Mouse (Mus musculus) heart, embryonic 15.5 days (tissue): ENCODE results near the gene Akap6. TPM values are rescaled to one million over a fixed set of nuclear protein-coding genes. Genes with fewer than 3 reads are reported as not detected.
"Not testable (repeated sequence)": the region's sequence is repeated elsewhere in the genome, so short reads cannot be mapped to it uniquely, and the experiment has no call there.

Experiments
- ATAC-seq: fragments of 200-750 bp; cut with Nextera tagmentation; replicated peaks from 2 replicates; pipeline ENCODE4 v1.8.0; 2017; ENCODE audit warnings: low read depth, moderate TSS enrichment; ENCODE audit not compliant: insufficient number of reproducible peaks, insufficient read depth, low FRiP score
- H3K27ac ChIP-seq: fragments of 300-500 bp; sonication (generic); 2 replicates; pipeline ENCODE4 v1.5.1; 2015; ENCODE audit warnings: mild to moderate bottlenecking, inconsistent platforms
- H3K27me3 ChIP-seq: fragments of 300-500 bp; sonication (generic); 2 replicates; pipeline ENCODE4 v1.6.1; 2015; ENCODE audit warnings: inconsistent platforms
- H3K36me3 ChIP-seq: fragments of 300-500 bp; sonication (generic); 2 replicates; pipeline ENCODE4 v1.6.1; 2015; ENCODE audit warnings: mild to moderate bottlenecking, inconsistent platforms
- H3K4me1 ChIP-seq: fragments of 300-500 bp; sonication (generic); replicated peaks from 2 replicates; pipeline ENCODE4 v1.6.1; 2015; ENCODE audit warnings: inconsistent platforms
- H3K4me2 ChIP-seq: fragments of 300-500 bp; sonication (generic); 2 replicates; pipeline ENCODE4 v1.6.1; 2015; ENCODE audit warnings: inconsistent platforms, mild to moderate bottlenecking, moderate library complexity
- H3K4me3 ChIP-seq: fragments of 300-500 bp; sonication (generic); 2 replicates; pipeline ENCODE4 v1.5.1; 2015; ENCODE audit warnings: mild to moderate bottlenecking, inconsistent platforms
- H3K9ac ChIP-seq: fragments of 300-500 bp; sonication (generic); 2 replicates; pipeline ENCODE4 v1.6.1; 2015; ENCODE audit warnings: mild to moderate bottlenecking, inconsistent platforms
- H3K9me3 ChIP-seq: fragments of 300-500 bp; sonication (generic); replicated peaks from 2 replicates; pipeline ENCODE4 v1.6.1; 2016; ENCODE audit warnings: inconsistent platforms
- WGBS: fragments of 180-500 bp; shearing (Covaris S2); methylation state at CpG from one replicate; pipeline ENCODE4 v1.1.7; 2015; ENCODE audit warnings: mixed read lengths; 5-methylcytosine and 5-hydroxymethylcytosine counted together
- polyA plus RNA-seq: library from polyadenylated mRNA; unstranded; fragments of >200 nt; fragmentation: Nextera tagmentation; extraction: Ambion mirVana; gene quantifications from 2 replicates; pipeline ENCODE4 v1.2.1, GENCODE M21; 2015

Akap6 gene
- polyA plus RNA-seq, 1 experiment from 2014 or later: 10.4 TPM

- no peaks in the 10 kb centered on the region for H3K9me3 ChIP-seq
- 38% methylated on average over 6 of the region's 6 CpGs for WGBS
Measured at GRCm38 (mm10) chr12:52718392-52718791, 19.2 kb downstream of the Akap6 start.

GRCm38 (mm10) chr12:52719232-52719631 is 20.0 kb downstream of the Akap6 start:
- Histone ChIP-seq H3K27me3 (no peaks in the 10 kb centered on the region), H3K4me2 (no peak overlapping the region), H3K9me3 (no peaks in the 10 kb centered on the region), H3K4me3 (no peak overlapping the region), H3K4me1 (peaks cover 3% of the 10 kb centered on the region; the same call in 1 of the 2 replicates), H3K9ac (no peak overlapping the region), H3K27ac (no peak overlapping the region), H3K36me3 (no peaks in the 10 kb centered on the region)
- ATAC-seq: no peak
- WGBS: 86% methylated on average over 9 of the region's 9 CpGs

More at GRCm38 (mm10) chr12:52718392-52718791, 19.2 kb downstream of the Akap6 start:
- Histone ChIP-seq H3K27ac (no peak overlapping the region), H3K27me3 (no peaks in the 10 kb centered on the region), H3K9ac (no peak overlapping the region), H3K4me1 (peaks cover 3% of the 10 kb centered on the region; the same call in 1 of the 2 replicates), H3K36me3 (no peaks in the 10 kb centered on the region), H3K4me3 (no peak overlapping the region), H3K4me2 (no peak overlapping the region)
- no peak for ATAC-seq

- no peak overlapping the region for H3K27ac ChIP-seq
- WGBS: 78% methylated on average over 5 of the region's 5 CpGs
Measured at GRCm38 (mm10) chr12:52719681-52720080, 20.5 kb downstream of the Akap6 start.

GRCm38 (mm10) chr12:52724039-52724615 is 24.9 kb downstream of the Akap6 start:
- not testable (repeated sequence) for H3K9me3 ChIP-seq, H3K27me3 ChIP-seq, H3K36me3 ChIP-seq, H3K4me1 ChIP-seq, H3K9ac ChIP-seq, H3K4me3 ChIP-seq, H3K4me2 ChIP-seq, H3K27ac ChIP-seq, ATAC-seq
- 68% methylated on average over 3 of the region's 3 CpGs for WGBS

More at GRCm38 (mm10) chr12:52719681-52720080, 20.5 kb downstream of the Akap6 start:
- Histone ChIP-seq H3K9ac (no peak overlapping the region), H3K4me3 (no peak overlapping the region), H3K36me3 (no peaks in the 10 kb centered on the region), H3K4me2 (no peak overlapping the region), H3K9me3 (no peaks in the 10 kb centered on the region), H3K4me1 (peaks cover 3% of the 10 kb centered on the region; the same call in 1 of the 2 replicates), H3K27me3 (no peaks in the 10 kb centered on the region)
- no peak for ATAC-seq

- H3K4me1 ChIP-seq: no peaks in the 10 kb centered on the region
- ATAC-seq: no peak
- H3K4me2 ChIP-seq: no peak overlapping the region
- H3K27ac ChIP-seq: no peak overlapping the region
- WGBS: 58% methylated on average over 10 of the region's 10 CpGs
- H3K27me3 ChIP-seq: no peaks in the 10 kb centered on the region
- no peaks in the 10 kb centered on the region for H3K9me3 ChIP-seq
- no peak overlapping the region for H3K4me3 ChIP-seq
- H3K36me3 ChIP-seq: no peaks in the 10 kb centered on the region
- H3K9ac ChIP-seq: no peak overlapping the region
Measured at GRCm38 (mm10) chr12:52726434-52727231, 27.4 kb downstream of the Akap6 start.

GRCm38 (mm10) chr12:52729396-52729795 is 30.2 kb downstream of the Akap6 start:
- no peaks in the 10 kb centered on the region for H3K36me3 ChIP-seq
- no peaks in the 10 kb centered on the region for H3K4me1 ChIP-seq
- no peak overlapping the region for H3K27ac ChIP-seq
- no peak overlapping the region for H3K9ac ChIP-seq
- H3K27me3 ChIP-seq: no peaks in the 10 kb centered on the region
- WGBS: 71% methylated on average over 6 of the region's 6 CpGs
- no peak for ATAC-seq
- H3K9me3 ChIP-seq: no peaks in the 10 kb centered on the region
- H3K4me3 ChIP-seq: no peak overlapping the region
- H3K4me2 ChIP-seq: no peak overlapping the region

GRCm38 (mm10) chr12:52735161-52735560 is 36.0 kb downstream of the Akap6 start:
- H3K4me3 ChIP-seq, H3K9ac ChIP-seq, H3K36me3 ChIP-seq, H3K4me1 ChIP-seq, H3K27ac ChIP-seq, ATAC-seq, H3K27me3 ChIP-seq, H3K4me2 ChIP-seq, H3K9me3 ChIP-seq: not testable (repeated sequence)
- WGBS: 90% methylated on average over 8 of the region's 11 CpGs

- Histone ChIP-seq H3K36me3 (no peaks in the 10 kb centered on the region), H3K27me3 (no peaks in the 10 kb centered on the region), H3K4me1 (no peaks in the 10 kb centered on the region), H3K9ac (no peak overlapping the region), H3K4me3 (no peak overlapping the region), H3K27ac (no peak overlapping the region), H3K9me3 (no peaks in the 10 kb centered on the region), H3K4me2 (no peak overlapping the region)
- ATAC-seq: no peak
- WGBS: 91% methylated on average over 1 of the region's 1 CpGs
Measured at GRCm38 (mm10) chr12:52737151-52737550, 38.0 kb downstream of the Akap6 start.

GRCm38 (mm10) chr12:52739326-52739725 is 40.1 kb downstream of the Akap6 start:
- H3K4me2 ChIP-seq: no peak overlapping the region
- H3K9ac ChIP-seq: no peak overlapping the region
- no peaks in the 10 kb centered on the region for H3K27me3 ChIP-seq
- no peak overlapping the region for H3K4me3 ChIP-seq
- 63% methylated on average over 3 of the region's 3 CpGs for WGBS
- no peak for ATAC-seq
- no peak overlapping the region for H3K27ac ChIP-seq
- H3K9me3 ChIP-seq: no peaks in the 10 kb centered on the region
- H3K4me1 ChIP-seq: no peaks in the 10 kb centered on the region
- no peaks in the 10 kb centered on the region for H3K36me3 ChIP-seq

- Histone ChIP-seq H3K9me3 (no peaks in the 10 kb centered on the region), H3K27ac (no peak overlapping the region), H3K4me2 (no peak overlapping the region), H3K9ac (no peak overlapping the region), H3K27me3 (no peaks in the 10 kb centered on the region), H3K36me3 (no peaks in the 10 kb centered on the region), H3K4me3 (no peak overlapping the region), H3K4me1 (no peaks in the 10 kb centered on the region)
- no peak for ATAC-seq
- 78% methylated on average over 5 of the region's 5 CpGs for WGBS
Measured at GRCm38 (mm10) chr12:52741801-52742200, 42.6 kb downstream of the Akap6 start.

- H3K27me3 ChIP-seq: no peaks in the 10 kb centered on the region
- no peak for ATAC-seq
- no peak overlapping the region for H3K27ac ChIP-seq
- H3K9me3 ChIP-seq: no peaks in the 10 kb centered on the region
- no peak overlapping the region for H3K4me3 ChIP-seq
- no peak overlapping the region for H3K9ac ChIP-seq
- no peaks in the 10 kb centered on the region for H3K4me1 ChIP-seq
- no peak overlapping the region for H3K4me2 ChIP-seq
- 69% methylated on average over 12 of the region's 12 CpGs for WGBS
- no peaks in the 10 kb centered on the region for H3K36me3 ChIP-seq
Measured at GRCm38 (mm10) chr12:52750006-52750405, 50.8 kb downstream of the Akap6 start.

GRCm38 (mm10) chr12:52755649-52756048 is 56.5 kb downstream of the Akap6 start:
- Histone ChIP-seq H3K27ac (no peak overlapping the region), H3K36me3 (no peaks in the 10 kb centered on the region), H3K27me3 (no peaks in the 10 kb centered on the region), H3K4me3 (no peak overlapping the region), H3K4me1 (no peaks in the 10 kb centered on the region), H3K4me2 (no peak overlapping the region), H3K9ac (no peak overlapping the region), H3K9me3 (no peaks in the 10 kb centered on the region)
- 93% methylated on average over 2 of the region's 2 CpGs for WGBS
- no peak for ATAC-seq
